Mouse (Mus musculus) hindbrain, embryonic 14.5 days (tissue): ENCODE data around the gene Sestd1. TPM values are rescaled to one million over a fixed set of nuclear protein-coding genes. Genes with fewer than 3 reads are reported as not detected.
A peak's percentile ranks its signal among the peaks of the same experiment; 100 is the strongest.

Experiments used
- ATAC-seq: fragments of 200-750 bp; cut with Nextera tagmentation; 2 replicates; pipeline ENCODE4 v1.8.0; 2017; ENCODE audit warnings: moderate number of reproducible peaks, mild to moderate bottlenecking, moderate TSS enrichment, moderate library complexity; ENCODE audit not compliant: low FRiP score
- DNase-seq: peaks from one replicate; pipeline ENCODE4 v3.0.0-alpha.2; 2015; ENCODE audit warnings: low spot score
- H3K27ac ChIP-seq: fragments of 300-500 bp; sonication (generic); 2 replicates; pipeline ENCODE4 v1.5.1; 2014; ENCODE audit warnings: mild to moderate bottlenecking, moderate library complexity
- H3K27me3 ChIP-seq: fragments of 300-500 bp; sonication (generic); 2 replicates; pipeline ENCODE4 v1.6.1; 2014; ENCODE audit warnings: mild to moderate bottlenecking, low read length, mixed read lengths; ENCODE audit not compliant: control insufficient read depth, insufficient read depth
- H3K36me3 ChIP-seq: fragments of 300-500 bp; sonication (generic); replicated peaks from 2 replicates; pipeline ENCODE4 v1.6.1; 2014; ENCODE audit not compliant: control insufficient read depth, insufficient read depth
- H3K4me1 ChIP-seq: fragments of 300-500 bp; sonication (generic); replicated peaks from 2 replicates; pipeline ENCODE4 v1.6.1; 2014; ENCODE audit warnings: antibody characterized with exemption, low read length, mixed read lengths; ENCODE audit not compliant: control insufficient read depth, insufficient read depth
- H3K4me2 ChIP-seq: fragments of 300-500 bp; sonication (generic); replicated peaks from 2 replicates; pipeline ENCODE4 v1.6.1; 2014; ENCODE audit warnings: mild to moderate bottlenecking, moderate library complexity
- H3K4me3 ChIP-seq: fragments of 300-500 bp; sonication (generic); replicated peaks from 2 replicates; pipeline ENCODE4 v1.5.1; 2014; ENCODE audit warnings: mild to moderate bottlenecking, low read length
- H3K9ac ChIP-seq: fragments of 300-500 bp; sonication (generic); 2 replicates; pipeline ENCODE4 v1.6.1; 2014
- H3K9me3 ChIP-seq: fragments of 300-500 bp; sonication (generic); 2 replicates; pipeline ENCODE4 v1.6.1; 2016; ENCODE audit warnings: low read length; ENCODE audit not compliant: control insufficient read depth
- WGBS: fragments of 180-500 bp; shearing (Covaris S2); extraction: QIAGEN DNeasy Blood & Tissue Kit; methylation state at CpG from one replicate; pipeline ENCODE4 v1.1.7; 2014; 5-methylcytosine and 5-hydroxymethylcytosine counted together
- polyA plus RNA-seq: library from polyadenylated mRNA; unstranded; fragments of >200 nt; fragmentation: Nextera tagmentation; extraction: Ambion mirVana; gene quantifications from 2 replicates; pipeline ENCODE4 v1.2.1, GENCODE M21; 2014

Gene Sestd1
- polyA plus RNA-seq, 1 experiment from 2014 or later: 51.7 TPM

- no peak overlapping the region for H3K27ac ChIP-seq
- peaks cover 32% of the 10 kb centered on the region for H3K4me1 ChIP-seq
- DNase-seq: no peak
- H3K27me3 ChIP-seq: no peaks in the 10 kb centered on the region
- H3K4me2 ChIP-seq: no peak overlapping the region
- no peak for ATAC-seq
- WGBS: 89% methylated on average over 5 of the region's 5 CpGs
- no peaks in the 10 kb centered on the region for H3K9me3 ChIP-seq
- no peak overlapping the region for H3K9ac ChIP-seq
- H3K36me3 ChIP-seq: no peaks in the 10 kb centered on the region
- no peak overlapping the region for H3K4me3 ChIP-seq
These were observed 4.5 kb downstream of the Sestd1 start for GRCm38 (mm10) chr2:77275851-77276250.

DNA sequence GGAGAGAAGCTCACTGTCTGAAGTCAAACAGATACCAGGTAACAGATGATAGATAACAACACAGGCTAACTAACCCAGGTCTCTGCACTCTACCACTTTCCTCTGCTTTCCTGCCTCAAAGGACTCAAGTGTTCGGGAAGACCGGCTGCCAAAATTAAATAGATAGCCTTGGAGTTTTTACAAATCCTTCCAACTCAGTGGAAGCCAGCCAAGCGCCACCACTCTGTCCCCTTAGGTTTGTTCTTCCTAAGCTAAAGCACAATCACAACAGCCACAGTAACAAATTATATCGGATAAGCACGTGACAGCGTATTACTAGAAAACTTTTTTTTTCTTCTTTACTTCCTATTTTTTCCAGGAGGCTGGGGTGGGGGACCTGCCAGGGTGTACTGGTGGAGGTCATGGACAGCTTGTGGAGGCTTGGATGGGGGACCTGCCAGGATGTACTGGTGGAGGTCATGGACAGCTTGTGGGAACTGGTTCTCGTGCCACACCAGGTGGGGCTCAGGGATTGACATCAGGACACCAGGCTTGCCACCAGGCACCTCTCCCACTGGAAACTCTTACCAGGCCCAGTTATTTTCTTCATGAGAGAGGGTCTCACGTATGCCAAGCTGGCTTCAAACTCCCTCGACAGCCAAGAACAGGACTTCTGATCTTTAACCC, 5.3 kb downstream of the Sestd1 start:
- DNase-seq (no peak), ATAC-seq (no peak)
- no peak overlapping the region for H3K9ac ChIP-seq
- no peaks in the 10 kb centered on the region for H3K9me3 ChIP-seq
- no peaks in the 10 kb centered on the region for H3K36me3 ChIP-seq
- no peak overlapping the region for H3K4me3 ChIP-seq
- no peak overlapping the region for H3K27ac ChIP-seq
- H3K4me1 ChIP-seq: peaks cover 34% of the 10 kb centered on the region
- no peaks in the 10 kb centered on the region for H3K27me3 ChIP-seq
- 74% methylated on average over 9 of the region's 9 CpGs for WGBS
- no peak overlapping the region for H3K4me2 ChIP-seq

- Histone ChIP-seq H3K36me3 (no peaks in the 10 kb centered on the region), H3K4me1 (peaks cover 26% of the 10 kb centered on the region; the same call in 1 of the 2 replicates), H3K27ac (no peak overlapping the region), H3K4me3 (no peak overlapping the region), H3K27me3 (no peaks in the 10 kb centered on the region), H3K4me2 (no peak overlapping the region), H3K9ac (no peak overlapping the region), H3K9me3 (no peaks in the 10 kb centered on the region)
- 85% methylated on average over 2 of the region's 2 CpGs for WGBS
- no peak for ATAC-seq
- no peak for DNase-seq
These were observed 7.4 kb downstream of the Sestd1 start for GRCm38 (mm10) chr2:77272953-77273352.

DNA sequence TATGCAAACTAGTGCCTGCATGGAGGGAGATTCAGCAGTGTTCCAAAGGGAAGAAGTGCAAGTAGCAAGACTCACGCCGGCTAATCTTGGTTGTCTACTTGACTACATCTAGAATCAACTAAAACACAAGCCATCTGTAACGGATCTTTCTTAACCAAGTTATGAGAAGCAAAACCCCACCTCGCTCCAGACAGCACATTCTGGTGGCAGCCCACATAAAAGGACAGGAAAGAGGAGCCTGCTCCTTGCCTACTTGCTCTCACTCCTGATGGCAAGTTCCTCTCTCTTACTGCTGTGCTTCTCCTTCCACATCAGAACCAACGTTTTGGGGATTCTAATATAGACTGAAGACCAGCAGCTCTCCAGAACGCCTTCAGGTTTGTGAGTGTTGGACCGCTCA, 9.6 kb downstream of the Sestd1 start:
- ATAC-seq: no peak
- H3K4me3 ChIP-seq: no peak overlapping the region

DNA sequence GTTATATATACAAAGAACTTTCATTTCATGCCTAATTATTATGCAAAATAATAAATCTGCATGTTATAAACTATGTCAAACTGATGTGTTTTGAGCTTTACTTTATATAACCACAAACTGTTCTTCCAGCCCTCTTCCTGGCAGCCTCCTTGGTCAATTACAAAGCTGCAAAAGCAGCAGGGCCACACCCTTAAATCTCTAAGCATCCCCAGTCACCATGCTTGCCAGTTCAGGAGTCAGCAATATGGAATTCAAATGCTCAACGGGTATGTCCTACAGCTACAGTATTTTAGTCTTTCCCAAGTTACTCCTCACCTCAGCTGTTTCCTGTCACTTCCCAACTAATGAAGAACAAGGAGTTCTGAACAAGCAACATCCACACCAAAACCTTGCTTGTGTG, 10.3 kb downstream of the Sestd1 start:
- ATAC-seq (no peak), DNase-seq (no peak)
- Histone ChIP-seq H3K9me3 (no peaks in the 10 kb centered on the region), H3K4me1 (peaks cover 17% of the 10 kb centered on the region; the same call in 1 of the 2 replicates), H3K27me3 (no peaks in the 10 kb centered on the region), H3K4me2 (no peak overlapping the region), H3K27ac (no peak overlapping the region), H3K4me3 (no peak overlapping the region), H3K9ac (no peak overlapping the region), H3K36me3 (no peaks in the 10 kb centered on the region)
- WGBS: 88% methylated on average over 1 of the region's 1 CpGs

More for the DNA sequence above, 9.6 kb downstream of the Sestd1 start:
- no peak for DNase-seq
- Histone ChIP-seq H3K4me2 (no peak overlapping the region), H3K27me3 (no peaks in the 10 kb centered on the region), H3K36me3 (no peaks in the 10 kb centered on the region), H3K9me3 (no peaks in the 10 kb centered on the region), H3K4me1 (peaks cover 21% of the 10 kb centered on the region; the same call in 1 of the 2 replicates), H3K27ac (no peak overlapping the region), H3K9ac (no peak overlapping the region)
- WGBS: 83% methylated on average over 7 of the region's 7 CpGs

GRCm38 (mm10) chr2:77268612-77269239, 11.7 kb downstream of the Sestd1 start:
- H3K9ac ChIP-seq: no peak overlapping the region
- H3K4me3 ChIP-seq: no peak overlapping the region
- peaks cover 11% of the 10 kb centered on the region for H3K4me1 ChIP-seq
- no peaks in the 10 kb centered on the region for H3K27me3 ChIP-seq
- DNase-seq (no peak), ATAC-seq (no peak)
- no peak overlapping the region for H3K4me2 ChIP-seq
- no peaks in the 10 kb centered on the region for H3K9me3 ChIP-seq
- H3K36me3 ChIP-seq: no peaks in the 10 kb centered on the region
- 76% methylated on average over 5 of the region's 5 CpGs for WGBS
- H3K27ac ChIP-seq: no peak overlapping the region

GRCm38 (mm10) chr2:77266931-77267330, 13.5 kb downstream of the Sestd1 start:
- no peaks in the 10 kb centered on the region for H3K27me3 ChIP-seq
- DNase-seq (no peak), ATAC-seq (no peak)
- no peak overlapping the region for H3K4me2 ChIP-seq
- no peaks in the 10 kb centered on the region for H3K9me3 ChIP-seq
- H3K27ac ChIP-seq: no peak overlapping the region
- no peak overlapping the region for H3K4me3 ChIP-seq
- WGBS: 96% methylated on average over 2 of the region's 2 CpGs
- H3K36me3 ChIP-seq: no peaks in the 10 kb centered on the region
- peaks cover 23% of the 10 kb centered on the region for H3K4me1 ChIP-seq
- no peak overlapping the region for H3K9ac ChIP-seq

DNA sequence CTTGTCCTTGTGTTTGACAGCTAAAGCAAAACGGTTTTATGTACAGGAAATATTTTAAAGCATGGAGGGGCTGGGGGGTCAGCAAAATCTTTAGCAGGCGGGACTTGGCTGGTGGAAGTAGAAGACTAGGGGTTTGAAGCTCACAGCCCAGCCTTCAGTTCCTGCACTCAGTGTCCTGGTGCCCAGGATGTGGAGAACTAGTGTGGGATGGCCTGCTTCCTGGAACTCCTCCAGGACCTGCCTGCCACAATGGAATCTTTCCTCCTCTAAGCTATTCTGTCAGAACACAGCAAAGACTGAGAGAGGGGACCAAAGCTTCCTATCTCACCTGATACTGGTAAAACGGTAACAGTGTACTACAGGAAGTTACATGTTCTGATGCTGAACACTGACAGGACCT, 14.4 kb downstream of the Sestd1 start:
- Histone ChIP-seq H3K4me2 (no peak overlapping the region), H3K9ac (no peak overlapping the region), H3K9me3 (no peaks in the 10 kb centered on the region), H3K36me3 (no peaks in the 10 kb centered on the region), H3K4me1 (peaks cover 23% of the 10 kb centered on the region), H3K27me3 (no peaks in the 10 kb centered on the region), H3K27ac (0 out of 2 replicates have a peak overlapping the region, but pooled peaks have one; percentile 14), H3K4me3 (no peak overlapping the region)
- DNase-seq: no peak
- 86% methylated on average over 3 of the region's 3 CpGs for WGBS
- ATAC-seq: no peak

- no peak overlapping the region for H3K4me2 ChIP-seq
- H3K27me3 ChIP-seq: no peaks in the 10 kb centered on the region
- DNase-seq (no peak), ATAC-seq (no peak)
- H3K9ac ChIP-seq: no peak overlapping the region
- H3K9me3 ChIP-seq: no peaks in the 10 kb centered on the region
- 74% methylated on average over 7 of the region's 7 CpGs for WGBS
- no peak overlapping the region for H3K27ac ChIP-seq
- peaks cover 23% of the 10 kb centered on the region for H3K4me1 ChIP-seq
- H3K36me3 ChIP-seq: no peaks in the 10 kb centered on the region
- H3K4me3 ChIP-seq: no peak overlapping the region
These were observed 15.1 kb downstream of the Sestd1 start for GRCm38 (mm10) chr2:77265301-77265700.
